Mouse (Mus musculus): ENCODE results near the gene Olfr43. TPM values are rescaled to one million over a fixed set of nuclear protein-coding genes. Genes with fewer than 3 reads are reported as not detected.

Gene Olfr43
- polyA plus RNA-seq (2016; fragmentation: Nextera tagmentation; extraction: Ambion mirVana), result not detected in 2 replicates

GRCm38 (mm10) chr11:74211279-74211678 lies at the start of gene Olfr43:
Gene Olfr43, minus strand, starts transcription at chr11:74211379.
- H3K9me3 ChIP-seq, result peaks cover 22% of the 10 kb centered on the region; the same call in 1 of the 2 replicates
- ATAC-seq (ENCODE audit: low FRiP score, low read depth), result no peak
- no peaks in the 10 kb centered on the region for H3K4me1 ChIP-seq
- H3K27me3 ChIP-seq (replicated peaks), result no peaks in the 10 kb centered on the region
- no peak within 1 kb of the TSS for H3K9ac ChIP-seq
- H3K36me3 ChIP-seq, result no peaks in the 10 kb centered on the region
- no peak within 1 kb of the TSS for H3K4me3 ChIP-seq
- no peak within 1 kb of the TSS for H3K4me2 ChIP-seq (replicated peaks)
- WGBS, result 71% methylated on average over 1 of the region's 1 CpGs
- H3K27ac ChIP-seq, result no peak within 1 kb of the TSS

GRCm38 (mm10) chr11:74259508-74259907 lies 48.3 kb upstream of the Olfr43 start, which contains the start of gene Olfr406:
Gene Olfr406, plus strand, starts transcription at chr11:74259808.
- Histone ChIP-seq H3K4me1 (no peaks in the 10 kb centered on the region), H3K4me2 (replicated peaks) (no peak within 1 kb of the TSS), H3K27me3 (replicated peaks) (no peaks in the 10 kb centered on the region), H3K27ac (no peak within 1 kb of the TSS), H3K9me3 (peaks cover 25% of the 10 kb centered on the region; the same call in 1 of the 2 replicates), H3K9ac (no peak within 1 kb of the TSS), H3K36me3 (no peaks in the 10 kb centered on the region), H3K4me3 (no peak within 1 kb of the TSS)
- WGBS, result 57% methylated on average over 2 of the region's 2 CpGs
- no peak for ATAC-seq (ENCODE audit: low FRiP score, low read depth)

- peaks cover 21% of the 10 kb centered on the region for H3K9me3 ChIP-seq
- no peak overlapping the region for H3K4me2 ChIP-seq (replicated peaks)
- H3K4me3 ChIP-seq, result no peak overlapping the region
- H3K36me3 ChIP-seq, result no peaks in the 10 kb centered on the region
- no peak for ATAC-seq (ENCODE audit: low FRiP score, low read depth)
- WGBS, result 88% methylated on average over 3 of the region's 3 CpGs
- no peak overlapping the region for H3K27ac ChIP-seq
- H3K9ac ChIP-seq, result no peak overlapping the region
- H3K27me3 ChIP-seq (replicated peaks), result no peaks in the 10 kb centered on the region
- no peaks in the 10 kb centered on the region for H3K4me1 ChIP-seq
Observed at GRCm38 (mm10) chr11:74241201-74241600, 30.0 kb upstream of the Olfr43 start.

GRCm38 (mm10) chr11:74185949-74186348 lies 25.2 kb downstream of the Olfr43 start, which contains the start of gene Olfr403:
Gene Olfr403, plus strand, starts transcription at chr11:74186249.
- H3K27me3 ChIP-seq (replicated peaks), result no peaks in the 10 kb centered on the region
- no peak for ATAC-seq (ENCODE audit: low FRiP score, low read depth)
- no peak within 1 kb of the TSS for H3K4me3 ChIP-seq
- no peak within 1 kb of the TSS for H3K4me2 ChIP-seq (replicated peaks)
- H3K36me3 ChIP-seq, result no peaks in the 10 kb centered on the region
- H3K9me3 ChIP-seq, result peaks cover 20% of the 10 kb centered on the region
- no peaks in the 10 kb centered on the region for H3K4me1 ChIP-seq
- no peak within 1 kb of the TSS for H3K27ac ChIP-seq
- H3K9ac ChIP-seq, result no peak within 1 kb of the TSS

DNA sequence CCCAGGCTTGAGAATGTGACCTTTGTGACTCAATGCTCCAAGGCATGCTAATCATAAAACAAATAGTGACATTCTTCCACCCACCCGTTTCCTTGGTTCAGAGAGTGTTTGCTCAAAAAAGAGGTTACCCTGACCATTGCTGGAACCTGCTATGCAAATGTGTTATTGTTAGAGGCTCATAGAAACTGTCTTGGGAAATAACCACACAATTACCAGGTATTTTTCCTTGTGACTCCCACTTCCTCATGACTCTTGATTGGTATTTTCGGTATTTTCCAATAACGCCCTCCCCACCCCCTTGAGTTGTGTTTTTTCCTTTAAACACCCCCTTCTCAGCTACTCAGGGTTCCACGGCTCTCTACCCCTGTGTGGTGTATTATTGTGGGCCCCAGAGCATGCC lies 27.4 kb downstream of the Olfr43 start:
- Histone ChIP-seq H3K4me2 (replicated peaks) (no peak overlapping the region), H3K27me3 (replicated peaks) (no peaks in the 10 kb centered on the region), H3K9ac (no peak overlapping the region), H3K36me3 (no peaks in the 10 kb centered on the region), H3K27ac (no peak overlapping the region), H3K4me3 (no peak overlapping the region), H3K9me3 (peaks cover 33% of the 10 kb centered on the region), H3K4me1 (no peaks in the 10 kb centered on the region)
- no peak for ATAC-seq (ENCODE audit: low FRiP score, low read depth)
- WGBS, result 84% methylated on average over 4 of the region's 4 CpGs

DNA sequence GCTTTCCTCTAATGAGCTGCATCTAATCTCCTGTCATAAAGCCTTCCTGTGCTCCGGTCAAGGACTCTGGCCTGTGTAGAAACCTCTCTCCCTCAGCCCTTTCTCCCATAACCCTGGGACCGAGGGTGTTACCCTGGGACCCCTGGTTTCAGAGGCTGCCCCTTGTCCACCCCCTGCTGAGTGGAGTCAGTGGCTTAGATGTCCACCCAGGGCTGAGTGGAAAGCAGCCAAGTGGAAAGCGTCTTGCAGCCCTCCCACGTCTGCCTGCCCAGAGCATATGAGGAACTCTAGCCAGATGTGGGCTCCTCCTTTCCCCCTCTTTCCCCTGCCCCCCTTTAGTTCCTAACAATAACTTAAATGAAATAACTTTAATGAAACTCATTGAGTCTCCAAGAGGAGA lies 28.0 kb downstream of the Olfr43 start:
- Histone ChIP-seq H3K4me2 (replicated peaks) (no peak overlapping the region), H3K27ac (no peak overlapping the region), H3K9ac (no peak overlapping the region), H3K4me3 (no peak overlapping the region), H3K36me3 (no peaks in the 10 kb centered on the region), H3K4me1 (no peaks in the 10 kb centered on the region), H3K27me3 (replicated peaks) (no peaks in the 10 kb centered on the region), H3K9me3 (peaks cover 33% of the 10 kb centered on the region)
- no peak for ATAC-seq (ENCODE audit: low FRiP score, low read depth)
- WGBS, result 83% methylated on average over 4 of the region's 4 CpGs

DNA sequence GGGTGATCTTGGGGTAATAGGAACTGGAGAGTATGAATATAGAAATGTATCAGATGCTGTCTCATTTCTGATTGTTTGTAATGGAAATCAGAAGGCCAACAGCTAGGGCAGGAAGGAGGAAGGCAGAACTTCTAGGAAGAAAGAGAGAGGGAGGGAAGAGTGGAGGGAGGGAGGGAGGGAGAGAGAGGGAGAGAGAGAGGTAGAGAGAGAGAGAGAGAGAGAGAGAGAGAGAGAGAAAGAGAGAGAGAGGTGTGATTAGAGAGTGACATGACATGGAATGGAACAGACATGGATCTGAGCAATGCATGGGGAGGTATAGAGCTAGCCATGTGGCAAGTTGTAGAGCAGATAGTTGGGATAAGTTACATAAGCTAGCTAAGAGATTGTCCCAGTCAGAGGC lies 42.4 kb downstream of the Olfr43 start:
- Histone ChIP-seq H3K27me3 (replicated peaks) (no peaks in the 10 kb centered on the region), H3K9me3 (0 out of 2 replicates have a peak, but pooled peaks cover 5% of the 10 kb centered on the region), H3K27ac (no peak overlapping the region), H3K4me1 (no peaks in the 10 kb centered on the region), H3K36me3 (no peaks in the 10 kb centered on the region), H3K9ac (no peak overlapping the region), H3K4me2 (replicated peaks) (no peak overlapping the region), H3K4me3 (no peak overlapping the region)
- ATAC-seq (ENCODE audit: low FRiP score, low read depth), result no peak

Other genes starting within 250 kb of the Olfr43 start
- gene Olfr398, start 221.0 kb downstream of the Olfr43 start, polyA plus RNA-seq (2016; fragmentation: Nextera tagmentation; extraction: Ambion mirVana), result not detected in 2 replicates
- not detected in 2 replicates for gene Olfr139, start 154.8 kb downstream of the Olfr43 start, polyA plus RNA-seq (2016; fragmentation: Nextera tagmentation; extraction: Ambion mirVana)
- gene Olfr399, start 154.8 kb downstream of the Olfr43 start, polyA plus RNA-seq (2016; fragmentation: Nextera tagmentation; extraction: Ambion mirVana), result not detected in 2 replicates
- not detected in 2 replicates for gene Zfp616, start 141.4 kb downstream of the Olfr43 start, polyA plus RNA-seq (2016; fragmentation: Nextera tagmentation; extraction: Ambion mirVana)
- not detected in 2 replicates for gene Olfr401, start 97.7 kb downstream of the Olfr43 start, polyA plus RNA-seq (2016; fragmentation: Nextera tagmentation; extraction: Ambion mirVana)
- gene Olfr402, start 57.9 kb downstream of the Olfr43 start, polyA plus RNA-seq (2016; fragmentation: Nextera tagmentation; extraction: Ambion mirVana), result not detected in 2 replicates
- not detected in 2 replicates for gene Olfr403, start 25.1 kb downstream of the Olfr43 start, polyA plus RNA-seq (2016; fragmentation: Nextera tagmentation; extraction: Ambion mirVana)
- gene Olfr406, start 48.4 kb upstream of the Olfr43 start, polyA plus RNA-seq (2016; fragmentation: Nextera tagmentation; extraction: Ambion mirVana), result not detected in 2 replicates
- not detected in 2 replicates for gene Olfr59, start 72.4 kb upstream of the Olfr43 start, polyA plus RNA-seq (2016; fragmentation: Nextera tagmentation; extraction: Ambion mirVana)
- gene Olfr410, start 126.7 kb upstream of the Olfr43 start, polyA plus RNA-seq (2016; fragmentation: Nextera tagmentation; extraction: Ambion mirVana), result not detected in 2 replicates
- gene Olfr411, start 141.3 kb upstream of the Olfr43 start, polyA plus RNA-seq (2016; fragmentation: Nextera tagmentation; extraction: Ambion mirVana), result not detected in 2 replicates
- gene Olfr412, start 150.7 kb upstream of the Olfr43 start, polyA plus RNA-seq (2016; fragmentation: Nextera tagmentation; extraction: Ambion mirVana), result not detected in 2 replicates

Data from neural tube, embryonic 12.5 days (tissue).